Mouse (Mus musculus): Measurements from ENCODE around the gene Igf1r. TPM values are rescaled to one million over a fixed set of nuclear protein-coding genes. Genes with fewer than 3 reads are reported as not detected.

The Igf1r gene
- polyA plus RNA-seq, 1 experiment from 2014 or later, result 24.9 TPM

GRCm38 (mm10) chr7:68080122-68080845 is 127.7 kb downstream of the Igf1r start:
- no peaks in the 10 kb centered on the region for H3K9me3 ChIP-seq
- no peaks in the 10 kb centered on the region for H3K36me3 ChIP-seq
- peak overlapping the region; percentile 30; the same call in 1 of the 2 replicates for H3K27ac ChIP-seq
- H3K4me1 ChIP-seq, result peaks cover 73% of the 10 kb centered on the region
- peak; percentile 79 for DNase-seq (ENCODE audit: low spot score)
- H3K27me3 ChIP-seq (ENCODE audit: insufficient read depth, poor library complexity, severe bottlenecking), result no peaks in the 10 kb centered on the region
- WGBS, result 48% methylated on average over 11 of the region's 11 CpGs
- H3K4me3 ChIP-seq, result no peak overlapping the region

- Histone ChIP-seq H3K36me3 (no peaks in the 10 kb centered on the region), H3K4me1 (peaks cover 84% of the 10 kb centered on the region), H3K4me3 (peak overlapping the region; percentile 19; the same call in 1 of the 2 replicates), H3K9me3 (no peaks in the 10 kb centered on the region), H3K27ac (peak overlapping the region; percentile 79), H3K27me3 (ENCODE audit: insufficient read depth, poor library complexity, severe bottlenecking) (no peaks in the 10 kb centered on the region)
- WGBS, result 9% methylated on average over 12 of the region's 12 CpGs
- DNase-seq (ENCODE audit: low spot score), result peak; percentile 77
Measured at GRCm38 (mm10) chr7:68085338-68085737, 132.7 kb downstream of the Igf1r start.

- Histone ChIP-seq H3K27ac (peak overlapping the region; percentile 79), H3K4me1 (peaks cover 84% of the 10 kb centered on the region), H3K9me3 (no peaks in the 10 kb centered on the region), H3K4me3 (no peak overlapping the region), H3K27me3 (ENCODE audit: insufficient read depth, poor library complexity, severe bottlenecking) (no peaks in the 10 kb centered on the region), H3K36me3 (no peaks in the 10 kb centered on the region)
- DNase-seq (ENCODE audit: low spot score), result no peak
- 61% methylated on average over 4 of the region's 4 CpGs for WGBS
Measured at GRCm38 (mm10) chr7:68085870-68086341, 133.3 kb downstream of the Igf1r start.

- H3K4me3 ChIP-seq, result no peak overlapping the region
- no peaks in the 10 kb centered on the region for H3K9me3 ChIP-seq
- DNase-seq (ENCODE audit: low spot score), result no peak
- H3K27ac ChIP-seq, result no peak overlapping the region
- 73% methylated on average over 4 of the region's 4 CpGs for WGBS
- no peaks in the 10 kb centered on the region for H3K36me3 ChIP-seq
- peaks cover 79% of the 10 kb centered on the region for H3K4me1 ChIP-seq
- no peaks in the 10 kb centered on the region for H3K27me3 ChIP-seq (ENCODE audit: insufficient read depth, poor library complexity, severe bottlenecking)
Measured at GRCm38 (mm10) chr7:68087496-68087895, 134.9 kb downstream of the Igf1r start.

- H3K27me3 ChIP-seq (ENCODE audit: insufficient read depth, poor library complexity, severe bottlenecking), result no peaks in the 10 kb centered on the region
- no peaks in the 10 kb centered on the region for H3K9me3 ChIP-seq
- H3K36me3 ChIP-seq, result 0 out of 2 replicates have a peak, but pooled peaks cover 6% of the 10 kb centered on the region
- WGBS, result 85% methylated on average over 6 of the region's 6 CpGs
- H3K4me3 ChIP-seq, result no peak overlapping the region
- peaks cover 75% of the 10 kb centered on the region for H3K4me1 ChIP-seq
- no peak overlapping the region for H3K27ac ChIP-seq
- DNase-seq (ENCODE audit: low spot score), result no peak
Measured at GRCm38 (mm10) chr7:68088825-68089224, 136.2 kb downstream of the Igf1r start.

GRCm38 (mm10) chr7:68089725-68090124 is 137.1 kb downstream of the Igf1r start:
- no peak for DNase-seq (ENCODE audit: low spot score)
- H3K9me3 ChIP-seq, result no peaks in the 10 kb centered on the region
- H3K27ac ChIP-seq, result no peak overlapping the region
- H3K4me1 ChIP-seq, result peaks cover 70% of the 10 kb centered on the region
- WGBS, result 59% methylated on average over 10 of the region's 10 CpGs
- no peak overlapping the region for H3K4me3 ChIP-seq
- no peaks in the 10 kb centered on the region for H3K27me3 ChIP-seq (ENCODE audit: insufficient read depth, poor library complexity, severe bottlenecking)
- H3K36me3 ChIP-seq, result peaks cover 10% of the 10 kb centered on the region; the same call in 1 of the 2 replicates

GRCm38 (mm10) chr7:68090576-68090975 is 137.9 kb downstream of the Igf1r start:
- H3K27ac ChIP-seq, result no peak overlapping the region
- peaks cover 12% of the 10 kb centered on the region; the same call in 1 of the 2 replicates for H3K36me3 ChIP-seq
- H3K9me3 ChIP-seq, result no peaks in the 10 kb centered on the region
- peaks cover 64% of the 10 kb centered on the region for H3K4me1 ChIP-seq
- H3K27me3 ChIP-seq (ENCODE audit: insufficient read depth, poor library complexity, severe bottlenecking), result no peaks in the 10 kb centered on the region
- no peak overlapping the region for H3K4me3 ChIP-seq
- no peak for DNase-seq (ENCODE audit: low spot score)
- 82% methylated on average over 8 of the region's 8 CpGs for WGBS

- Histone ChIP-seq H3K27ac (no peak overlapping the region), H3K9me3 (no peaks in the 10 kb centered on the region), H3K4me3 (no peak overlapping the region), H3K36me3 (peaks cover 12% of the 10 kb centered on the region; the same call in 1 of the 2 replicates), H3K27me3 (ENCODE audit: insufficient read depth, poor library complexity, severe bottlenecking) (no peaks in the 10 kb centered on the region), H3K4me1 (peaks cover 65% of the 10 kb centered on the region)
- 68% methylated on average over 8 of the region's 8 CpGs for WGBS
- DNase-seq (ENCODE audit: low spot score), result no peak
Measured at GRCm38 (mm10) chr7:68092304-68092978, 139.8 kb downstream of the Igf1r start.

GRCm38 (mm10) chr7:68093817-68094216 is 141.2 kb downstream of the Igf1r start:
- Histone ChIP-seq H3K4me3 (no peak overlapping the region), H3K4me1 (peaks cover 60% of the 10 kb centered on the region), H3K9me3 (no peaks in the 10 kb centered on the region), H3K27ac (no peak overlapping the region), H3K27me3 (ENCODE audit: insufficient read depth, poor library complexity, severe bottlenecking) (no peaks in the 10 kb centered on the region), H3K36me3 (peaks cover 16% of the 10 kb centered on the region; the same call in 1 of the 2 replicates)
- 89% methylated on average over 9 of the region's 9 CpGs for WGBS
- no peak for DNase-seq (ENCODE audit: low spot score)

- no peaks in the 10 kb centered on the region for H3K9me3 ChIP-seq
- H3K27ac ChIP-seq, result no peak overlapping the region
- 76% methylated on average over 4 of the region's 4 CpGs for WGBS
Measured at GRCm38 (mm10) chr7:68095574-68095973, 142.9 kb downstream of the Igf1r start.

GRCm38 (mm10) chr7:68096411-68096810 is 143.8 kb downstream of the Igf1r start:
- Histone ChIP-seq H3K27ac (no peak overlapping the region), H3K27me3 (ENCODE audit: insufficient read depth, poor library complexity, severe bottlenecking) (no peaks in the 10 kb centered on the region), H3K9me3 (no peaks in the 10 kb centered on the region), H3K4me3 (no peak overlapping the region), H3K4me1 (peaks cover 45% of the 10 kb centered on the region), H3K36me3 (peaks cover 16% of the 10 kb centered on the region; the same call in 1 of the 2 replicates)
- 81% methylated on average over 6 of the region's 6 CpGs for WGBS
- DNase-seq (ENCODE audit: low spot score), result no peak

More at GRCm38 (mm10) chr7:68095574-68095973, 142.9 kb downstream of the Igf1r start:
- no peak for DNase-seq (ENCODE audit: low spot score)
- peaks cover 50% of the 10 kb centered on the region for H3K4me1 ChIP-seq
- no peak overlapping the region for H3K4me3 ChIP-seq
- no peaks in the 10 kb centered on the region for H3K27me3 ChIP-seq (ENCODE audit: insufficient read depth, poor library complexity, severe bottlenecking)
- peaks cover 16% of the 10 kb centered on the region; the same call in 1 of the 2 replicates for H3K36me3 ChIP-seq

- WGBS, result 87% methylated on average over 7 of the region's 7 CpGs
- Histone ChIP-seq H3K4me3 (no peak overlapping the region), H3K4me1 (peaks cover 40% of the 10 kb centered on the region), H3K27ac (no peak overlapping the region; the same call in 1 of the 2 replicates), H3K36me3 (peaks cover 16% of the 10 kb centered on the region; the same call in 1 of the 2 replicates), H3K27me3 (ENCODE audit: insufficient read depth, poor library complexity, severe bottlenecking) (no peaks in the 10 kb centered on the region), H3K9me3 (no peaks in the 10 kb centered on the region)
- DNase-seq (ENCODE audit: low spot score), result no peak
Measured at GRCm38 (mm10) chr7:68097081-68097836, 144.6 kb downstream of the Igf1r start.
